Mouse (Mus musculus) liver, embryonic 16.5 days (tissue): ENCODE results near the gene Fgf2. TPM values are rescaled to one million over a fixed set of nuclear protein-coding genes. Genes with fewer than 3 reads are reported as not detected.

Experiments
- ATAC-seq: fragments of 200-750 bp; cut with Nextera tagmentation; 2 replicates; pipeline ENCODE4 v1.8.0; 2017; ENCODE audit warnings: low read depth, mild to moderate bottlenecking, moderate number of reproducible peaks, moderate library complexity
- H3K27ac ChIP-seq: fragments of 300-500 bp; sonication (generic); 2 replicates; pipeline ENCODE4 v1.5.1; 2014; ENCODE audit warnings: mild to moderate bottlenecking, low read length
- H3K27me3 ChIP-seq: fragments of 300-500 bp; sonication (generic); 2 replicates; pipeline ENCODE4 v1.6.1; 2014; ENCODE audit warnings: low read depth, low read length, mixed read lengths; ENCODE audit not compliant: control insufficient read depth, insufficient read depth
- H3K36me3 ChIP-seq: fragments of 300-500 bp; sonication (generic); 2 replicates; pipeline ENCODE4 v1.6.1; 2014; ENCODE audit warnings: mild to moderate bottlenecking; ENCODE audit not compliant: control insufficient read depth, insufficient read depth
- H3K4me1 ChIP-seq: fragments of 300-500 bp; sonication (generic); 2 replicates; pipeline ENCODE4 v1.6.1; 2014; ENCODE audit warnings: low read depth, low read length, mixed read lengths; ENCODE audit not compliant: control insufficient read depth
- H3K4me2 ChIP-seq: fragments of 300-500 bp; sonication (generic); 2 replicates; pipeline ENCODE4 v1.6.1; 2014; ENCODE audit warnings: low read depth, low read length, mixed read lengths
- H3K4me3 ChIP-seq: fragments of 300-500 bp; sonication (generic); 2 replicates; pipeline ENCODE4 v1.5.1; 2014; ENCODE audit warnings: low read depth, mild to moderate bottlenecking, low read length
- H3K9ac ChIP-seq: fragments of 300-500 bp; sonication (generic); 2 replicates; pipeline ENCODE4 v1.6.1; 2014; ENCODE audit warnings: low read depth, low read length
- H3K9me3 ChIP-seq: fragments of 300-500 bp; sonication (generic); replicated peaks from 2 replicates; pipeline ENCODE4 v1.6.1; 2016; ENCODE audit warnings: low read length; ENCODE audit not compliant: control insufficient read depth
- WGBS: fragments of 180-500 bp; shearing (Covaris S2); extraction: QIAGEN DNeasy Blood & Tissue Kit; methylation state at CpG from one replicate; pipeline ENCODE4 v1.1.7; 2014; ENCODE audit not compliant: insufficient replicate concordance; 5-methylcytosine and 5-hydroxymethylcytosine counted together
- polyA plus RNA-seq: library from polyadenylated mRNA; unstranded; fragments of >200 nt; fragmentation: Nextera tagmentation; extraction: Ambion mirVana; gene quantifications from 2 replicates; pipeline ENCODE4 v1.2.1, GENCODE M21; 2015

The Fgf2 gene
- polyA plus RNA-seq, 1 experiment from 2014 or later, result 0.73 TPM

GRCm38 (mm10) chr3:37347671-37348070, 475 bp upstream of the Fgf2 start:
- H3K4me3 ChIP-seq, result no peak overlapping the region
- peaks cover 38% of the 10 kb centered on the region for H3K27me3 ChIP-seq
- no peak for ATAC-seq

GRCm38 (mm10) chr3:37349166-37349548, 1.0 kb downstream of the Fgf2 start:
- Histone ChIP-seq H3K27me3 (peaks cover 38% of the 10 kb centered on the region), H3K27ac (no peak overlapping the region)

More at GRCm38 (mm10) chr3:37347671-37348070, 475 bp upstream of the Fgf2 start:
- no peak overlapping the region for H3K27ac ChIP-seq
- H3K36me3 ChIP-seq, result no peaks in the 10 kb centered on the region
- peak overlapping the region; percentile 75; the same call in 1 of the 2 replicates for H3K4me2 ChIP-seq
- no peaks in the 10 kb centered on the region for H3K9me3 ChIP-seq
- H3K4me1 ChIP-seq, result peaks cover 9% of the 10 kb centered on the region
- H3K9ac ChIP-seq, result no peak overlapping the region
- 23% methylated on average over 9 of the region's 9 CpGs for WGBS

GRCm38 (mm10) chr3:37350386-37350785, 2.2 kb downstream of the Fgf2 start:
- Histone ChIP-seq H3K36me3 (no peaks in the 10 kb centered on the region), H3K4me2 (no peak overlapping the region), H3K4me1 (peaks cover 9% of the 10 kb centered on the region), H3K27ac (no peak overlapping the region), H3K9me3 (no peaks in the 10 kb centered on the region), H3K4me3 (no peak overlapping the region), H3K27me3 (peaks cover 38% of the 10 kb centered on the region), H3K9ac (no peak overlapping the region)
- peak; percentile 60 for ATAC-seq
- 18% methylated on average over 7 of the region's 7 CpGs for WGBS

More at GRCm38 (mm10) chr3:37349166-37349548, 1.0 kb downstream of the Fgf2 start:
- 14% methylated on average over 8 of the region's 8 CpGs for WGBS
- no peak overlapping the region for H3K9ac ChIP-seq
- no peaks in the 10 kb centered on the region for H3K9me3 ChIP-seq
- no peak for ATAC-seq
- H3K36me3 ChIP-seq, result no peaks in the 10 kb centered on the region
- peak overlapping the region; percentile 58 for H3K4me3 ChIP-seq
- H3K4me1 ChIP-seq, result peaks cover 9% of the 10 kb centered on the region
- H3K4me2 ChIP-seq, result peak overlapping the region; percentile 75

GRCm38 (mm10) chr3:37353951-37354481, 5.9 kb downstream of the Fgf2 start:
- no peaks in the 10 kb centered on the region for H3K9me3 ChIP-seq
- H3K4me2 ChIP-seq, result no peak overlapping the region
- H3K4me3 ChIP-seq, result no peak overlapping the region
- WGBS, result 67% methylated on average over 10 of the region's 10 CpGs
- H3K27me3 ChIP-seq, result peaks cover 10% of the 10 kb centered on the region
- no peak for ATAC-seq
- H3K9ac ChIP-seq, result no peak overlapping the region
- H3K4me1 ChIP-seq, result peaks cover 3% of the 10 kb centered on the region
- H3K27ac ChIP-seq, result no peak overlapping the region
- no peaks in the 10 kb centered on the region for H3K36me3 ChIP-seq

- Histone ChIP-seq H3K4me3 (no peak overlapping the region), H3K9ac (no peak overlapping the region), H3K4me2 (no peak overlapping the region), H3K9me3 (no peaks in the 10 kb centered on the region), H3K27me3 (peaks cover 3% of the 10 kb centered on the region), H3K27ac (no peak overlapping the region), H3K4me1 (no peaks in the 10 kb centered on the region; the same call in 1 of the 2 replicates), H3K36me3 (no peaks in the 10 kb centered on the region)
- no peak for ATAC-seq
- WGBS, result 70% methylated on average over 1 of the region's 1 CpGs
Measured at GRCm38 (mm10) chr3:37354737-37355136, 6.6 kb downstream of the Fgf2 start.

GRCm38 (mm10) chr3:37360729-37361128, 12.6 kb downstream of the Fgf2 start:
- no peaks in the 10 kb centered on the region for H3K4me1 ChIP-seq
- no peak overlapping the region for H3K27ac ChIP-seq
- WGBS, result 48% methylated on average over 9 of the region's 9 CpGs
- no peak overlapping the region for H3K4me3 ChIP-seq
- H3K9ac ChIP-seq, result no peak overlapping the region
- ATAC-seq, result no peak
- no peaks in the 10 kb centered on the region for H3K36me3 ChIP-seq
- H3K9me3 ChIP-seq, result no peaks in the 10 kb centered on the region
- no peaks in the 10 kb centered on the region for H3K27me3 ChIP-seq
- H3K4me2 ChIP-seq, result no peak overlapping the region

GRCm38 (mm10) chr3:37365144-37365543, 17.0 kb downstream of the Fgf2 start:
- no peak overlapping the region for H3K27ac ChIP-seq
- H3K4me2 ChIP-seq, result no peak overlapping the region
- H3K27me3 ChIP-seq, result no peaks in the 10 kb centered on the region
- no peak overlapping the region for H3K4me3 ChIP-seq
- H3K36me3 ChIP-seq, result no peaks in the 10 kb centered on the region
- H3K9me3 ChIP-seq, result no peaks in the 10 kb centered on the region
- no peaks in the 10 kb centered on the region for H3K4me1 ChIP-seq
- 54% methylated on average over 4 of the region's 4 CpGs for WGBS
- no peak for ATAC-seq
- H3K9ac ChIP-seq, result no peak overlapping the region

- no peak overlapping the region for H3K27ac ChIP-seq
Measured at GRCm38 (mm10) chr3:37365976-37366375, 17.8 kb downstream of the Fgf2 start.

GRCm38 (mm10) chr3:37366381-37367053, 18.4 kb downstream of the Fgf2 start:
- Histone ChIP-seq H3K4me3 (no peak overlapping the region), H3K27me3 (no peaks in the 10 kb centered on the region), H3K9me3 (no peaks in the 10 kb centered on the region), H3K36me3 (no peaks in the 10 kb centered on the region), H3K9ac (no peak overlapping the region), H3K27ac (no peak overlapping the region), H3K4me2 (no peak overlapping the region), H3K4me1 (no peaks in the 10 kb centered on the region)
- 33% methylated on average over 4 of the region's 4 CpGs for WGBS
- ATAC-seq, result no peak

More at GRCm38 (mm10) chr3:37365976-37366375, 17.8 kb downstream of the Fgf2 start:
- Histone ChIP-seq H3K27me3 (no peaks in the 10 kb centered on the region), H3K9me3 (no peaks in the 10 kb centered on the region), H3K4me3 (no peak overlapping the region), H3K9ac (no peak overlapping the region), H3K36me3 (no peaks in the 10 kb centered on the region), H3K4me2 (no peak overlapping the region), H3K4me1 (no peaks in the 10 kb centered on the region)
- 58% methylated on average over 3 of the region's 3 CpGs for WGBS
- no peak for ATAC-seq
